Mouse (Mus musculus) heart, embryonic 11.5 days (tissue): ENCODE data around the gene Susd1. TPM values are rescaled to one million over a fixed set of nuclear protein-coding genes. Genes with fewer than 3 reads are reported as not detected.

Experiments
- ATAC-seq: fragments of 200-750 bp; cut with Nextera tagmentation; replicated peaks from 2 replicates; pipeline ENCODE4 v1.8.0; 2017; ENCODE audit warnings: moderate library complexity; ENCODE audit not compliant: insufficient number of reproducible peaks, low FRiP score, low TSS enrichment
- H3K27ac ChIP-seq: fragments of 300-500 bp; sonication (generic); 2 replicates; pipeline ENCODE4 v1.5.1; 2014; ENCODE audit warnings: mild to moderate bottlenecking, low read depth, low read length
- H3K27me3 ChIP-seq: fragments of 300-500 bp; sonication (generic); 2 replicates; pipeline ENCODE4 v1.6.1; 2014; ENCODE audit warnings: mild to moderate bottlenecking, low read length, mixed read lengths; ENCODE audit not compliant: control insufficient read depth, insufficient read depth
- H3K36me3 ChIP-seq: fragments of 300-500 bp; sonication (generic); 2 replicates; pipeline ENCODE4 v1.6.1; 2014; ENCODE audit warnings: mild to moderate bottlenecking, low read length, moderate library complexity, mixed read lengths; ENCODE audit not compliant: control insufficient read depth, insufficient read depth
- H3K4me1 ChIP-seq: fragments of 300-500 bp; sonication (generic); 2 replicates; pipeline ENCODE4 v1.6.1; 2014; ENCODE audit warnings: low read length; ENCODE audit not compliant: control insufficient read depth, insufficient read depth
- H3K4me2 ChIP-seq: fragments of 300-500 bp; sonication (generic); 2 replicates; pipeline ENCODE4 v1.6.1; 2014; ENCODE audit warnings: mild to moderate bottlenecking, moderate library complexity
- H3K4me3 ChIP-seq: fragments of 300-500 bp; sonication (generic); 2 replicates; pipeline ENCODE4 v1.5.1; 2014; ENCODE audit warnings: low read depth, low read length
- H3K9ac ChIP-seq: fragments of 300-500 bp; sonication (generic); 2 replicates; pipeline ENCODE4 v1.6.1; 2014; ENCODE audit warnings: mild to moderate bottlenecking, low read depth, low read length, moderate library complexity
- H3K9me3 ChIP-seq: fragments of 300-500 bp; sonication (generic); replicated peaks from 2 replicates; pipeline ENCODE4 v1.6.1; 2016; ENCODE audit warnings: low read length; ENCODE audit not compliant: control insufficient read depth
- WGBS: fragments of 180-500 bp; shearing (Covaris S2); extraction: QIAGEN DNeasy Blood & Tissue Kit; methylation state at CpG from one replicate; pipeline ENCODE4 v1.1.7; 2014; ENCODE audit not compliant: insufficient replicate concordance; 5-methylcytosine and 5-hydroxymethylcytosine counted together
- polyA plus RNA-seq: library from polyadenylated mRNA; unstranded; fragments of >200 nt; fragmentation: Nextera tagmentation; extraction: Ambion mirVana; gene quantifications from 2 replicates; pipeline ENCODE4 v1.2.1, GENCODE M21; 2014

Gene Susd1
- polyA plus RNA-seq, 1 experiment from 2014 or later: 5.4 TPM

DNA sequence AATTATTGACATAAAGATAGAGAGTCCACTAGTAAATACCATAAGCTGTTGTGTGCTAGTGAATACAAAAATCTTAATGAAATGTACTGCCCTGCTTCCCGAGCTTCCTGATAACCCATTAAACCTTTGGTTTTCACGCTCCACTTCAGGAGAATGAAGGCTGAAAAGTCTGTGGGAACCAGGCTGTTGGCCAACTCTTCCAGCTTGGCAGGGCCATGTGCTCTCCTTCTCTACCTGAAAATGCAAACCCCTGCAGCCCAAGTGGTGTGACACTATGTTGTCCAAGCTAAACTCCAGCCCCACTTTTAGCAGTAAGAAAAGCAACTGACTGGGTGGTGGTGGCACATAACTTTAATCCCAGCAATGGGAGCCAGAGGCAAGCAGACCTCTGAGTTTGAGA lies 162.5 kb downstream of the Susd1 start:
- WGBS: 50% methylated on average over 2 of the region's 2 CpGs
- H3K4me3 ChIP-seq: no peak overlapping the region
- ATAC-seq: no peak

GRCm38 (mm10) chr4:59275494-59275893 lies 162.9 kb downstream of the Susd1 start:
- Histone ChIP-seq H3K9ac (no peak overlapping the region), H3K27ac (no peak overlapping the region), H3K27me3 (no peaks in the 10 kb centered on the region), H3K36me3 (no peaks in the 10 kb centered on the region), H3K9me3 (no peaks in the 10 kb centered on the region), H3K4me2 (no peak overlapping the region), H3K4me1 (no peaks in the 10 kb centered on the region), H3K4me3 (no peak overlapping the region)
- WGBS: 54% methylated on average over 3 of the region's 3 CpGs
- no peak for ATAC-seq

More for the DNA sequence above, 162.5 kb downstream of the Susd1 start:
- Histone ChIP-seq H3K36me3 (no peaks in the 10 kb centered on the region), H3K4me2 (no peak overlapping the region), H3K4me1 (no peaks in the 10 kb centered on the region), H3K27ac (no peak overlapping the region), H3K9me3 (no peaks in the 10 kb centered on the region), H3K27me3 (no peaks in the 10 kb centered on the region), H3K9ac (no peak overlapping the region)

DNA sequence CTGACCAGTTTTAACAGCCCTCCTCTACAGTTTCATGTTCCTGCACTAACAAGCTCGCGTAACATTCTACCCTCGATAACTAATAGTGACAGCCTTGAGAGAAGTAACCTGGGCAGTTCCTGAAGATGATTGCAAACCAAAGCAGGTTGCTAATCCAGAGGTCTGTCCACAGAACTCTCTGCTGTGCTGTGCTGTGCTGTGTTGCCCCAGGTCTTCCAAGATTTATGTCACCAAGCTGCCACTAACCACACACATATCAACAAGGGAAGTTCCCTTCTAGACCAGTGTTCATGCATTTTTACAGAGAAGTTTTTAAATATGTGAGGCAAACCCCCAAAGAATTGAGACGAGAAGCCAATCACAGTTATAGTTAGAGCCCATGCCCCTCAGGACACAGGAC lies 164.3 kb downstream of the Susd1 start:
- Histone ChIP-seq H3K27me3 (no peaks in the 10 kb centered on the region), H3K4me2 (no peak overlapping the region), H3K9ac (no peak overlapping the region), H3K4me1 (no peaks in the 10 kb centered on the region), H3K27ac (no peak overlapping the region), H3K4me3 (no peak overlapping the region), H3K36me3 (no peaks in the 10 kb centered on the region), H3K9me3 (peaks cover 5% of the 10 kb centered on the region; the same call in 1 of the 2 replicates)
- ATAC-seq: no peak
- 76% methylated on average over 4 of the region's 4 CpGs for WGBS

- Histone ChIP-seq H3K9me3 (peaks cover 11% of the 10 kb centered on the region), H3K4me1 (no peaks in the 10 kb centered on the region), H3K27me3 (no peaks in the 10 kb centered on the region), H3K4me3 (no peak overlapping the region), H3K27ac (no peak overlapping the region), H3K9ac (no peak overlapping the region), H3K4me2 (no peak overlapping the region), H3K36me3 (no peaks in the 10 kb centered on the region)
- no peak for ATAC-seq
- WGBS: 48% methylated on average over 1 of the region's 1 CpGs
Measured at GRCm38 (mm10) chr4:59273342-59273741, 165.1 kb downstream of the Susd1 start.

GRCm38 (mm10) chr4:59265631-59266030 lies 172.8 kb downstream of the Susd1 start:
- ATAC-seq: no peak
- Histone ChIP-seq H3K9ac (no peak overlapping the region), H3K4me2 (no peak overlapping the region), H3K36me3 (no peaks in the 10 kb centered on the region), H3K4me3 (no peak overlapping the region), H3K27me3 (no peaks in the 10 kb centered on the region), H3K4me1 (no peaks in the 10 kb centered on the region), H3K9me3 (peaks cover 11% of the 10 kb centered on the region), H3K27ac (no peak overlapping the region)
- 84% methylated on average over 5 of the region's 5 CpGs for WGBS

GRCm38 (mm10) chr4:59265182-59265581 lies 173.3 kb downstream of the Susd1 start:
- Histone ChIP-seq H3K9me3 (peaks cover 11% of the 10 kb centered on the region), H3K27me3 (no peaks in the 10 kb centered on the region), H3K4me2 (no peak overlapping the region), H3K4me1 (no peaks in the 10 kb centered on the region), H3K27ac (no peak overlapping the region), H3K36me3 (no peaks in the 10 kb centered on the region), H3K4me3 (no peak overlapping the region), H3K9ac (no peak overlapping the region)
- 72% methylated on average over 5 of the region's 5 CpGs for WGBS
- ATAC-seq: no peak

Other genes with a start within 250 kb of the Susd1 start
- 10.7 and 14.8 TPM in 2 replicates for gene Ugcg, start 249.4 kb downstream of the Susd1 start, polyA plus RNA-seq
- 48.4 and 51.3 TPM in 2 replicates for gene Ptbp3, start 110.7 kb upstream of the Susd1 start, polyA plus RNA-seq
- gene Hsdl2, start 142.9 kb upstream of the Susd1 start, polyA plus RNA-seq: 30.8 and 34.2 TPM in 2 replicates
- 27.0 and 30.5 TPM in 2 replicates for gene E130308A19Rik, start 187.6 kb upstream of the Susd1 start, polyA plus RNA-seq